Mouse (Mus musculus) neural tube, embryonic 15.5 days (tissue): ENCODE data around the gene 2310061I04Rik. TPM values are rescaled to one million over a fixed set of nuclear protein-coding genes. Genes with fewer than 3 reads are reported as not detected.

Source experiments
- ATAC-seq: fragments of 200-750 bp; cut with Nextera tagmentation; 2 replicates; pipeline ENCODE4 v1.8.0; 2017; ENCODE audit warnings: mild to moderate bottlenecking, moderate TSS enrichment, moderate library complexity; ENCODE audit not compliant: low FRiP score
- H3K27ac ChIP-seq: fragments of 300-500 bp; sonication (generic); replicated peaks from 2 replicates; pipeline ENCODE4 v1.5.1; 2015; ENCODE audit warnings: mild to moderate bottlenecking, inconsistent platforms
- H3K27me3 ChIP-seq: fragments of 300-500 bp; sonication (generic); replicated peaks from 2 replicates; pipeline ENCODE4 v1.6.1; 2015; ENCODE audit warnings: inconsistent platforms
- H3K36me3 ChIP-seq: fragments of 300-500 bp; sonication (generic); 2 replicates; pipeline ENCODE4 v1.6.1; 2015; ENCODE audit warnings: inconsistent platforms
- H3K4me1 ChIP-seq: fragments of 300-500 bp; sonication (generic); 2 replicates; pipeline ENCODE4 v1.6.1; 2015; ENCODE audit warnings: inconsistent platforms
- H3K4me2 ChIP-seq: fragments of 300-500 bp; sonication (generic); 2 replicates; pipeline ENCODE4 v1.6.1; 2015; ENCODE audit warnings: inconsistent platforms, mild to moderate bottlenecking, moderate library complexity
- H3K4me3 ChIP-seq: fragments of 300-500 bp; sonication (generic); replicated peaks from 2 replicates; pipeline ENCODE4 v1.5.1; 2015; ENCODE audit warnings: mild to moderate bottlenecking, inconsistent platforms
- H3K9ac ChIP-seq: fragments of 300-500 bp; sonication (generic); replicated peaks from 2 replicates; pipeline ENCODE4 v1.6.1; 2015; ENCODE audit warnings: mild to moderate bottlenecking, inconsistent platforms
- H3K9me3 ChIP-seq: fragments of 300-500 bp; sonication (generic); replicated peaks from 2 replicates; pipeline ENCODE4 v1.6.1; 2016; ENCODE audit warnings: inconsistent platforms
- WGBS: fragments of 180-500 bp; shearing (Covaris S2); methylation state at CpG from one replicate; pipeline ENCODE4 v1.1.7; 2015; ENCODE audit warnings: mixed read lengths; 5-methylcytosine and 5-hydroxymethylcytosine counted together
- polyA plus RNA-seq: library from polyadenylated mRNA; unstranded; fragments of >200 nt; fragmentation: Nextera tagmentation; extraction: Ambion mirVana; gene quantifications from 2 replicates; pipeline ENCODE4 v1.2.1, GENCODE M21; 2015

Gene 2310061I04Rik
- polyA plus RNA-seq, 1 experiment from 2014 or later, result 75.2 TPM

GRCm38 (mm10) chr17:35920862-35921562, 23.8 kb upstream of the 2310061I04Rik start:
- Histone ChIP-seq H3K36me3 (peaks cover 27% of the 10 kb centered on the region), H3K27me3 (no peaks in the 10 kb centered on the region), H3K9ac (no peak overlapping the region), H3K4me1 (peaks cover 36% of the 10 kb centered on the region), H3K4me2 (peak overlapping the region; percentile 78), H3K9me3 (no peaks in the 10 kb centered on the region), H3K4me3 (peak overlapping the region; percentile 73; the same call in 1 of the 2 replicates), H3K27ac (peak overlapping the region; percentile 99)
- ATAC-seq, result no peak
- WGBS, result 62% methylated on average over 5 of the region's 5 CpGs

GRCm38 (mm10) chr17:35920384-35920783, 23.2 kb upstream of the 2310061I04Rik start:
- peaks cover 40% of the 10 kb centered on the region for H3K4me1 ChIP-seq
- 80% methylated on average over 1 of the region's 1 CpGs for WGBS
- H3K36me3 ChIP-seq, result peaks cover 23% of the 10 kb centered on the region
- peak overlapping the region; percentile 78 for H3K4me2 ChIP-seq
- peak overlapping the region; percentile 80; the same call in 1 of the 2 replicates for H3K9ac ChIP-seq
- peak overlapping the region; percentile 73 for H3K4me3 ChIP-seq
- no peak for ATAC-seq
- peak overlapping the region; percentile 99 for H3K27ac ChIP-seq
- H3K27me3 ChIP-seq, result no peaks in the 10 kb centered on the region
- no peaks in the 10 kb centered on the region for H3K9me3 ChIP-seq

- no peaks in the 10 kb centered on the region for H3K9me3 ChIP-seq
- peaks cover 18% of the 10 kb centered on the region for H3K36me3 ChIP-seq
- peak overlapping the region; percentile 99 for H3K27ac ChIP-seq
- ATAC-seq, result no peak
- H3K27me3 ChIP-seq, result no peaks in the 10 kb centered on the region
- WGBS, result 39% methylated on average over 6 of the region's 6 CpGs
- H3K9ac ChIP-seq, result peak overlapping the region; percentile 80
- peak overlapping the region; percentile 73 for H3K4me3 ChIP-seq
- H3K4me2 ChIP-seq, result peak overlapping the region; percentile 78
- H3K4me1 ChIP-seq, result peaks cover 45% of the 10 kb centered on the region
Measured at GRCm38 (mm10) chr17:35919864-35920301, 22.7 kb upstream of the 2310061I04Rik start.

GRCm38 (mm10) chr17:35919060-35919715, 22.0 kb upstream of the 2310061I04Rik start:
- Histone ChIP-seq H3K27me3 (no peaks in the 10 kb centered on the region), H3K4me3 (peak overlapping the region; percentile 73), H3K9ac (peak overlapping the region; percentile 80), H3K36me3 (peaks cover 11% of the 10 kb centered on the region), H3K4me2 (peak overlapping the region; percentile 78), H3K27ac (peak overlapping the region; percentile 99), H3K4me1 (peaks cover 50% of the 10 kb centered on the region), H3K9me3 (no peaks in the 10 kb centered on the region)
- peak; percentile 58 for ATAC-seq
- WGBS, result 5% methylated on average over 7 of the region's 7 CpGs

- H3K4me2 ChIP-seq, result peak overlapping the region; percentile 78
- no peaks in the 10 kb centered on the region for H3K27me3 ChIP-seq
- peak overlapping the region; percentile 73 for H3K4me3 ChIP-seq
- peak overlapping the region; percentile 80 for H3K9ac ChIP-seq
- peaks cover 50% of the 10 kb centered on the region for H3K4me1 ChIP-seq
- no peaks in the 10 kb centered on the region for H3K9me3 ChIP-seq
- under 1% methylated on average over 11 of the region's 11 CpGs for whole genome bisulfite sequencing
- H3K27ac ChIP-seq, result peak overlapping the region; percentile 99
- H3K36me3 ChIP-seq, result peaks cover 4% of the 10 kb centered on the region
- no peak for ATAC-seq
Measured at GRCm38 (mm10) chr17:35918276-35919059, 21.2 kb upstream of the 2310061I04Rik start.

- ATAC-seq, result peak; percentile 9; the same call in 1 of the 2 replicates
Measured at GRCm38 (mm10) chr17:35917463-35918251, 20.4 kb upstream of the 2310061I04Rik start.

GRCm38 (mm10) chr17:35917143-35917462, 19.9 kb upstream of the 2310061I04Rik start:
- Histone ChIP-seq H3K4me1 (peaks cover 43% of the 10 kb centered on the region), H3K36me3 (peaks cover 11% of the 10 kb centered on the region; the same call in 1 of the 2 replicates), H3K9me3 (no peaks in the 10 kb centered on the region), H3K4me3 (peak overlapping the region; percentile 73), H3K4me2 (peak overlapping the region; percentile 78), H3K27me3 (no peaks in the 10 kb centered on the region), H3K27ac (peak overlapping the region; percentile 99), H3K9ac (peak overlapping the region; percentile 80)
- no peak for ATAC-seq
- WGBS, result 0% methylated on average over 8 of the region's 8 CpGs

More at GRCm38 (mm10) chr17:35917463-35918251, 20.4 kb upstream of the 2310061I04Rik start:
- Histone ChIP-seq H3K27ac (peak overlapping the region; percentile 99), H3K4me2 (peak overlapping the region; percentile 78), H3K36me3 (peaks cover 8% of the 10 kb centered on the region; the same call in 1 of the 2 replicates), H3K27me3 (no peaks in the 10 kb centered on the region), H3K4me3 (peak overlapping the region; percentile 73), H3K4me1 (peaks cover 49% of the 10 kb centered on the region), H3K9ac (peak overlapping the region; percentile 80), H3K9me3 (no peaks in the 10 kb centered on the region)
- under 1% methylated on average over 13 of the region's 13 CpGs for WGBS

GRCm38 (mm10) chr17:35916297-35917142, 19.3 kb upstream of the 2310061I04Rik start, which contains the start of the genes Mrps18b and Ppp1r10:
Gene Mrps18b, minus strand, starts transcription at chr17:35916389.
Gene Ppp1r10, plus strand, starts transcription at chr17:35916434.
- Histone ChIP-seq H3K4me1 (peaks cover 38% of the 10 kb centered on the region), H3K9ac (peak within 1 kb of the TSS; percentile 80), H3K9me3 (no peaks in the 10 kb centered on the region), H3K4me2 (peak within 1 kb of the TSS; percentile 78), H3K36me3 (peaks cover 11% of the 10 kb centered on the region; the same call in 1 of the 2 replicates), H3K27ac (peak within 1 kb of the TSS; percentile 99), H3K27me3 (no peaks in the 10 kb centered on the region), H3K4me3 (peak within 1 kb of the TSS; percentile 73)
- ATAC-seq, result peak; percentile 93
- under 1% methylated on average over 76 of the region's 83 CpGs for WGBS

GRCm38 (mm10) chr17:35915538-35916296, 18.5 kb upstream of the 2310061I04Rik start:
- no peaks in the 10 kb centered on the region for H3K27me3 ChIP-seq
- peak overlapping the region; percentile 78 for H3K4me2 ChIP-seq
- peaks cover 30% of the 10 kb centered on the region for H3K4me1 ChIP-seq
- H3K4me3 ChIP-seq, result peak overlapping the region; percentile 73
- WGBS, result 3% methylated on average over 28 of the region's 28 CpGs
- H3K9ac ChIP-seq, result peak overlapping the region; percentile 67
- H3K27ac ChIP-seq, result peak overlapping the region; percentile 99
- 0 out of 2 replicates have a peak, but pooled peaks cover 11% of the 10 kb centered on the region for H3K36me3 ChIP-seq
- no peaks in the 10 kb centered on the region for H3K9me3 ChIP-seq
- no peak for ATAC-seq
